Mouse (Mus musculus): ENCODE data around the gene Cfap99. TPM values are rescaled to one million over a fixed set of nuclear protein-coding genes. Genes with fewer than 3 reads are reported as not detected.
A peak's percentile ranks its signal among the peaks of the same experiment; 100 is the strongest.

The Cfap99 gene
- polyA plus RNA-seq (2012; rRNA removed) = 1.4 and 1.7 TPM in 2 replicates

- DNase-seq = peak; percentile 98 to 99
Observed at GRCm38 (mm10) chr5:34288154-34288716, at the start of gene Cfap99, which contains the start of gene Zfyve28. Cfap99 (plus strand) TSS chr5:34288600. Zfyve28 (minus strand) TSS chr5:34288449.

GRCm38 (mm10) chr5:34242224-34242963, 46.0 kb upstream of the Cfap99 start:
- no peak for TF ChIP-seq CTCF (IDR thresholded peaks at IDR 0.05; ENCODE audit: borderline replicate concordance, insufficient read depth, low read depth, low read length)
- no peak for TF ChIP-seq POLR2A (IDR thresholded peaks at IDR 0.05; ENCODE audit: borderline replicate concordance, insufficient read depth, low read length)
- H3K4me1 ChIP-seq (ENCODE audit: control insufficient read depth, insufficient read depth, low read length) = peaks cover 57% of the 10 kb centered on the region
- H3K27me3 ChIP-seq (ENCODE audit: control insufficient read depth, insufficient read depth, low read length) = no peaks in the 10 kb centered on the region
- H3K4me3 ChIP-seq (replicated peaks; ENCODE audit: insufficient read depth, low read depth, low read length) = no peak overlapping the region
- peak overlapping the region; percentile 37 for H3K27ac ChIP-seq (ENCODE audit: insufficient read depth, low read length)
- peak; percentile 45 to 56 for DNase-seq
- WGBS = 14% methylated on average over 15 of the region's 15 CpGs

More at GRCm38 (mm10) chr5:34288154-34288716, at the start of gene Cfap99, which contains the start of gene Zfyve28:
- H3K4me1 ChIP-seq (ENCODE audit: control insufficient read depth, insufficient read depth, low read length) = peaks cover 16% of the 10 kb centered on the region
- peak within 1 kb of the TSS; percentile 85 for H3K4me3 ChIP-seq (replicated peaks; ENCODE audit: insufficient read depth, low read depth, low read length)
- 1% methylated on average over 82 of the region's 83 CpGs for WGBS
- TF ChIP-seq CTCF (IDR thresholded peaks at IDR 0.05; ENCODE audit: borderline replicate concordance, insufficient read depth, low read depth, low read length) (no peak), POLR2A (IDR thresholded peaks at IDR 0.05; ENCODE audit: borderline replicate concordance, insufficient read depth, low read length) (peak; percentile 50; the same call in 1 of the 2 replicates)
- H3K27me3 ChIP-seq (ENCODE audit: control insufficient read depth, insufficient read depth, low read length) = no peaks in the 10 kb centered on the region
- peak within 1 kb of the TSS; percentile 80 for H3K27ac ChIP-seq (ENCODE audit: insufficient read depth, low read length)

- Histone ChIP-seq H3K4me3 (replicated peaks; ENCODE audit: insufficient read depth, low read depth, low read length) (no peak overlapping the region), H3K27me3 (ENCODE audit: control insufficient read depth, insufficient read depth, low read length) (no peaks in the 10 kb centered on the region), H3K27ac (ENCODE audit: insufficient read depth, low read length) (peak overlapping the region; percentile 37), H3K4me1 (ENCODE audit: control insufficient read depth, insufficient read depth, low read length) (peaks cover 53% of the 10 kb centered on the region)
- TF ChIP-seq POLR2A (IDR thresholded peaks at IDR 0.05; ENCODE audit: borderline replicate concordance, insufficient read depth, low read length) (no peak), CTCF (IDR thresholded peaks at IDR 0.05; ENCODE audit: borderline replicate concordance, insufficient read depth, low read depth, low read length) (no peak)
- DNase-seq = no peak
- 75% methylated on average over 5 of the region's 5 CpGs for WGBS
Observed at GRCm38 (mm10) chr5:34243062-34243461, 45.3 kb upstream of the Cfap99 start.

- H3K27me3 ChIP-seq (ENCODE audit: control insufficient read depth, insufficient read depth, low read length) = no peaks in the 10 kb centered on the region
- DNase-seq = peak; percentile 53 to 58
- H3K27ac ChIP-seq (ENCODE audit: insufficient read depth, low read length) = peak overlapping the region; percentile 80
- peaks cover 79% of the 10 kb centered on the region for H3K4me1 ChIP-seq (ENCODE audit: control insufficient read depth, insufficient read depth, low read length)
- WGBS = 51% methylated on average over 3 of the region's 3 CpGs
- TF ChIP-seq CTCF (IDR thresholded peaks at IDR 0.05; ENCODE audit: borderline replicate concordance, insufficient read depth, low read depth, low read length) (no peak), POLR2A (IDR thresholded peaks at IDR 0.05; ENCODE audit: borderline replicate concordance, insufficient read depth, low read length) (no peak)
- no peak overlapping the region for H3K4me3 ChIP-seq (replicated peaks; ENCODE audit: insufficient read depth, low read depth, low read length)
Observed at GRCm38 (mm10) chr5:34246443-34246842, 42.0 kb upstream of the Cfap99 start.

GRCm38 (mm10) chr5:34249132-34249531, 39.3 kb upstream of the Cfap99 start:
- Histone ChIP-seq H3K4me3 (replicated peaks; ENCODE audit: insufficient read depth, low read depth, low read length) (no peak overlapping the region), H3K27me3 (ENCODE audit: control insufficient read depth, insufficient read depth, low read length) (no peaks in the 10 kb centered on the region), H3K4me1 (ENCODE audit: control insufficient read depth, insufficient read depth, low read length) (peaks cover 69% of the 10 kb centered on the region), H3K27ac (ENCODE audit: insufficient read depth, low read length) (peak overlapping the region; percentile 42; the same call in 1 of the 2 replicates)
- WGBS = 66% methylated on average over 4 of the region's 4 CpGs
- TF ChIP-seq POLR2A (IDR thresholded peaks at IDR 0.05; ENCODE audit: borderline replicate concordance, insufficient read depth, low read length) (no peak), CTCF (IDR thresholded peaks at IDR 0.05; ENCODE audit: borderline replicate concordance, insufficient read depth, low read depth, low read length) (no peak)
- no peak for DNase-seq

GRCm38 (mm10) chr5:34250090-34250489, 38.3 kb upstream of the Cfap99 start:
- DNase-seq = peak in 1 of 2 experiments; percentile 47
- Histone ChIP-seq H3K4me3 (replicated peaks; ENCODE audit: insufficient read depth, low read depth, low read length) (no peak overlapping the region), H3K27ac (ENCODE audit: insufficient read depth, low read length) (peak overlapping the region; percentile 42), H3K4me1 (ENCODE audit: control insufficient read depth, insufficient read depth, low read length) (peaks cover 65% of the 10 kb centered on the region), H3K27me3 (ENCODE audit: control insufficient read depth, insufficient read depth, low read length) (no peaks in the 10 kb centered on the region)
- TF ChIP-seq POLR2A (IDR thresholded peaks at IDR 0.05; ENCODE audit: borderline replicate concordance, insufficient read depth, low read length) (no peak), CTCF (IDR thresholded peaks at IDR 0.05; ENCODE audit: borderline replicate concordance, insufficient read depth, low read depth, low read length) (no peak)
- WGBS = 22% methylated on average over 3 of the region's 3 CpGs

GRCm38 (mm10) chr5:34251794-34252193, 36.6 kb upstream of the Cfap99 start:
- H3K4me1 ChIP-seq (ENCODE audit: control insufficient read depth, insufficient read depth, low read length) = peaks cover 64% of the 10 kb centered on the region
- no peaks in the 10 kb centered on the region for H3K27me3 ChIP-seq (ENCODE audit: control insufficient read depth, insufficient read depth, low read length)
- no peak for TF ChIP-seq POLR2A (IDR thresholded peaks at IDR 0.05; ENCODE audit: borderline replicate concordance, insufficient read depth, low read length)
- no peak for TF ChIP-seq CTCF (IDR thresholded peaks at IDR 0.05; ENCODE audit: borderline replicate concordance, insufficient read depth, low read depth, low read length)
- peak overlapping the region; percentile 42 for H3K27ac ChIP-seq (ENCODE audit: insufficient read depth, low read length)
- no peak overlapping the region for H3K4me3 ChIP-seq (replicated peaks; ENCODE audit: insufficient read depth, low read depth, low read length)
- DNase-seq = no peak
- 19% methylated on average over 4 of the region's 4 CpGs for WGBS
